24 mouse cellular contexts compared by ENCODE assay signal in genomic region chr3:39884370-39884769, GRCm38 (mm10).
DNase-seq lines count a peak whose midpoint lies in the region; ATAC-seq lines count a peak whose summit lies in the region.
"Had no signal": no experiment of that assay in that cellular context is flagged by ENCODE, and none has a peak within 500 bp of the region (broad histone marks: within the 10 kb centered on the region; RNA-seq: fewer than 3 reads in every experiment).

No protein-coding gene starts in this region.

- H3K4me2 ChIP-seq in forebrain, embryonic 11.5 days (ENCODE audit: low read depth, low read length, severe bottlenecking), result no peak overlapping the region
- H3K4me2 ChIP-seq in forebrain, embryonic 15.5 days (replicated peaks), result no peak overlapping the region
- no peak overlapping the region for H3K4me2 ChIP-seq in hindbrain, embryonic 16.5 days (ENCODE audit: low read length)
- no peak overlapping the region for H3K4me2 ChIP-seq in hindbrain, embryonic 11.5 days (replicated peaks; ENCODE audit: low read depth, low read length)
- H3K4me2 ChIP-seq in neural tube, embryonic 11.5 days (ENCODE audit: low read depth), result no peak overlapping the region
- H3K4me2 ChIP-seq: limb, embryonic 15.5 days; liver, embryonic 13.5 days; midbrain, embryonic 15.5 days had no signal

- no peak overlapping the region for H3K27ac ChIP-seq in forebrain, embryonic 11.5 days (ENCODE audit: low read depth, low read length)
- no peak overlapping the region for H3K27ac ChIP-seq in forebrain, embryonic 15.5 days (replicated peaks)
- no peak overlapping the region for H3K27ac ChIP-seq in hindbrain, embryonic 16.5 days (ENCODE audit: low read depth, low read length)
- H3K27ac ChIP-seq in hindbrain, embryonic 11.5 days (ENCODE audit: low read depth, low read length), result no peak overlapping the region
- H3K27ac ChIP-seq in neural tube, embryonic 11.5 days (ENCODE audit: low read depth, low read length), result no peak overlapping the region
- H3K27ac ChIP-seq: kidney, postnatal 0 days; limb, embryonic 15.5 days; liver, embryonic 13.5 days; macrophage; midbrain, embryonic 15.5 days had no signal

- H3K36me3 ChIP-seq in forebrain, embryonic 11.5 days (ENCODE audit: control insufficient read depth, insufficient read depth, low read length), result no peaks in the 10 kb centered on the region
- H3K36me3 ChIP-seq in forebrain, embryonic 15.5 days, result no peaks in the 10 kb centered on the region
- H3K36me3 ChIP-seq in hindbrain, embryonic 16.5 days (ENCODE audit: control insufficient read depth, insufficient read depth, low read length), result no peaks in the 10 kb centered on the region
- H3K36me3 ChIP-seq in hindbrain, embryonic 11.5 days (ENCODE audit: control insufficient read depth, insufficient read depth, low read length), result no peaks in the 10 kb centered on the region
- no peaks in the 10 kb centered on the region for H3K36me3 ChIP-seq in neural tube, embryonic 11.5 days (ENCODE audit: control insufficient read depth, insufficient read depth, low read length)
- H3K36me3 ChIP-seq: limb, embryonic 15.5 days; liver, embryonic 13.5 days; midbrain, embryonic 15.5 days had no signal

- DNase-seq in forebrain, embryonic 11.5 days (ENCODE audit: low spot score), result no peak
- DNase-seq in hindbrain, embryonic 11.5 days (ENCODE audit: low spot score), result no peak
- DNase-seq in neural tube, embryonic 11.5 days (ENCODE audit: low spot score), result no peak
- DNase-seq in neural tube, embryonic 10.5 days (ENCODE audit: extremely low spot score, low spot score), result no peak
- DNase-seq in lung, postnatal 14 days, result no peak
- DNase-seq: adrenal gland, postnatal 10 days; cerebellum, adult 11-12 months; cerebellum, adult 9-11 months; gastrocnemius, postnatal 14 days; heart, postnatal 14 days; kidney, adult 8-10 months; kidney, postnatal 4 days; liver, embryonic 13.5 days; lung, adult 18-20 months had no signal

- peak; percentile 71 for ATAC-seq in forebrain, embryonic 11.5 days (replicated peaks; ENCODE audit: low FRiP score)
- no peak for ATAC-seq in forebrain, embryonic 15.5 days (replicated peaks)
- ATAC-seq in hindbrain, embryonic 16.5 days, result peak; percentile 64; the same call in 1 of the 2 replicates
- no peak for ATAC-seq in hindbrain, embryonic 11.5 days (ENCODE audit: low FRiP score)
- peak; percentile 58; the same call in 1 of the 2 replicates for ATAC-seq in neural tube, embryonic 11.5 days (ENCODE audit: insufficient read depth, low FRiP score, low TSS enrichment)
- ATAC-seq: intestine, embryonic 16.5 days; lung, postnatal 0 days; midbrain, embryonic 15.5 days; Patski had no signal

- H3K4me3 ChIP-seq in forebrain, embryonic 11.5 days (ENCODE audit: low read depth, low read length), result no peak overlapping the region
- no peak overlapping the region for H3K4me3 ChIP-seq in forebrain, embryonic 15.5 days
- no peak overlapping the region for H3K4me3 ChIP-seq in hindbrain, embryonic 16.5 days (ENCODE audit: low read length)
- no peak overlapping the region for H3K4me3 ChIP-seq in hindbrain, embryonic 11.5 days (ENCODE audit: low read depth, low read length)
- no peak overlapping the region for H3K4me3 ChIP-seq in neural tube, embryonic 11.5 days (ENCODE audit: low read depth, low read length)
- H3K4me3 ChIP-seq: limb, embryonic 15.5 days; liver, embryonic 13.5 days; midbrain, embryonic 15.5 days; myocyte had no signal

- WGBS in forebrain, embryonic 11.5 days, result 28% methylated on average over 4 of the region's 4 CpGs
- 15% methylated on average over 4 of the region's 4 CpGs for WGBS in forebrain, embryonic 15.5 days
- WGBS in hindbrain, embryonic 16.5 days, result 42% methylated on average over 4 of the region's 4 CpGs
- 60% methylated on average over 4 of the region's 4 CpGs for WGBS in hindbrain, embryonic 11.5 days
- 48% methylated on average over 4 of the region's 4 CpGs for WGBS in neural tube, embryonic 11.5 days

- no peaks in the 10 kb centered on the region for H3K4me1 ChIP-seq in forebrain, embryonic 11.5 days (replicated peaks; ENCODE audit: control insufficient read depth, insufficient read depth, low read length)
- no peaks in the 10 kb centered on the region; the same call in 1 of the 2 replicates for H3K4me1 ChIP-seq in forebrain, embryonic 15.5 days
- H3K4me1 ChIP-seq in hindbrain, embryonic 16.5 days (ENCODE audit: control insufficient read depth, insufficient read depth, low read depth, low read length), result no peaks in the 10 kb centered on the region
- H3K4me1 ChIP-seq in hindbrain, embryonic 11.5 days (replicated peaks; ENCODE audit: control insufficient read depth, insufficient read depth, low read length), result no peaks in the 10 kb centered on the region
- no peaks in the 10 kb centered on the region for H3K4me1 ChIP-seq in neural tube, embryonic 11.5 days (ENCODE audit: control insufficient read depth, insufficient read depth, low read length)
- H3K4me1 ChIP-seq: limb, embryonic 15.5 days; liver, embryonic 13.5 days; midbrain, embryonic 15.5 days had no signal

- H3K27me3 ChIP-seq in forebrain, embryonic 11.5 days (ENCODE audit: control insufficient read depth, insufficient read depth, low read length), result no peaks in the 10 kb centered on the region
- H3K27me3 ChIP-seq in forebrain, embryonic 15.5 days, result no peaks in the 10 kb centered on the region
- H3K27me3 ChIP-seq in hindbrain, embryonic 16.5 days (replicated peaks; ENCODE audit: control insufficient read depth, insufficient read depth, low read length), result no peaks in the 10 kb centered on the region
- no peaks in the 10 kb centered on the region for H3K27me3 ChIP-seq in hindbrain, embryonic 11.5 days (ENCODE audit: control insufficient read depth, insufficient read depth, low read length)
- no peaks in the 10 kb centered on the region for H3K27me3 ChIP-seq in neural tube, embryonic 11.5 days (ENCODE audit: control insufficient read depth, insufficient read depth, low read length)
- H3K27me3 ChIP-seq: limb, embryonic 15.5 days; liver, embryonic 13.5 days; midbrain, embryonic 15.5 days; Patski had no signal

- H3K9me3 ChIP-seq in forebrain, embryonic 11.5 days (ENCODE audit: control insufficient read depth, low read length), result no peaks in the 10 kb centered on the region
- H3K9me3 ChIP-seq in forebrain, embryonic 15.5 days, result no peaks in the 10 kb centered on the region
- H3K9me3 ChIP-seq in hindbrain, embryonic 16.5 days (ENCODE audit: control insufficient read depth, low read length), result no peaks in the 10 kb centered on the region
- no peaks in the 10 kb centered on the region for H3K9me3 ChIP-seq in hindbrain, embryonic 11.5 days (ENCODE audit: control insufficient read depth, low read length)
- H3K9me3 ChIP-seq in neural tube, embryonic 11.5 days (ENCODE audit: control insufficient read depth, low read length), result no peaks in the 10 kb centered on the region
- H3K9me3 ChIP-seq: limb, embryonic 15.5 days; liver, embryonic 13.5 days; midbrain, embryonic 15.5 days had no signal

- no peak overlapping the region for H3K9ac ChIP-seq in forebrain, embryonic 11.5 days (ENCODE audit: low read length)
- no peak overlapping the region for H3K9ac ChIP-seq in forebrain, embryonic 15.5 days (replicated peaks)
- H3K9ac ChIP-seq in hindbrain, embryonic 16.5 days (ENCODE audit: low read depth, low read length), result no peak overlapping the region
- no peak overlapping the region for H3K9ac ChIP-seq in hindbrain, embryonic 11.5 days (ENCODE audit: low read depth, low read length)
- H3K9ac ChIP-seq in neural tube, embryonic 11.5 days (ENCODE audit: low read length), result no peak overlapping the region
- H3K9ac ChIP-seq: limb, embryonic 15.5 days; liver, embryonic 13.5 days; midbrain, embryonic 15.5 days had no signal

Comparison
In these comparisons a context has a peak if more than half of its experiments do, and no peak if none do; other contexts are left out.
1. ATAC-seq: peak in forebrain, embryonic 11.5 days (single experiment), hindbrain, embryonic 16.5 days (single experiment) and neural tube, embryonic 11.5 days (single experiment); none in forebrain, embryonic 15.5 days (single experiment) and hindbrain, embryonic 11.5 days (single experiment).